Mouse (Mus musculus): ENCODE results near the gene Pla1a. TPM values are rescaled to one million over a fixed set of nuclear protein-coding genes. Genes with fewer than 3 reads are reported as not detected.

Pla1a gene
- polyA plus RNA-seq, 1 experiment from 2014 or later: 49.8 TPM

DNA sequence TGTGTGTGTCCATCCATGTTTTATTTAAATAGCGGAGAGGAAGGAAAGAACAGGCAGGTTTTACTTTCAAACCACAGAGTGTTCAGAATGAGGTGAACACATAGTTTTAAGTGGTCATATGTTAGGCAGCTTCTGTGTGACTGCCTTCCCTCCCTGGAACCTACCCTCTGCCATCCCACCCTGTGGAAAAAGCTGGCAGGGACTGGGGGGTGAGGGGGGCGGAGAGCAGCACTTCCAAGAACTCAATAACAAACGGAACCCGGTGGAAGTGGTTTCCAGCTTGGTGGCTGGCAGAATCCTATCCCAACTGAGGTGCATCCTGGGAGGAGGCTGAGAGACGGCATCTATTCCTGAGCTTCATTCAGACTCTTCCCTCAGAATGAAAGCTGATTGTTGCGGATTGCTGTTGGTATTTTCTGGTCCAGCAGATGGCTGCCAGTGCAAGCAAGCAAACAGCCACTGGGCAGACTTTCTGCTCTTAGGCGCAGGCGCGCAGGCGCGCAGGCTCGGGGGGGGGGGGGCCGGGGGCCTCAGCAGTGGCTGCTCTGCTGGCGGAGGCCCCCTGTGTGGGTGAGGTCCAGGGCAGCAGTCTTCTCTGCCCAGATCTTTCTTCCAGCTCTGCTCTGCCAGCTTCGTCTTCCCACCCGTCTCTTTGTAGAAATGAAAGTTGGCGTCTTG lies 56.6 kb downstream of the Pla1a start:
- DNase-seq (peak; percentile 59), ATAC-seq (no peak)
- Histone ChIP-seq H3K9ac (replicated peaks) (peak overlapping the region; percentile 57), H3K4me1 (ENCODE audit: insufficient read depth) (peaks cover 30% of the 10 kb centered on the region), H3K27me3 (ENCODE audit: insufficient read depth, low read length) (no peaks in the 10 kb centered on the region), H3K27ac (ENCODE audit: low read depth) (peak overlapping the region; percentile 60; the same call in 1 of the 2 replicates), H3K4me3 (ENCODE audit: low read depth, low read length) (peak overlapping the region; percentile 56), H3K36me3 (replicated peaks; ENCODE audit: insufficient read depth, low read length) (peaks cover 5% of the 10 kb centered on the region; the same call in 1 of the 2 replicates), H3K4me2 (ENCODE audit: low read depth, low read length) (peak overlapping the region; percentile 76), H3K9me3 (ENCODE audit: low read length) (no peaks in the 10 kb centered on the region)
- TF ChIP-seq EP300 (IDR thresholded peaks at IDR 0.05; ENCODE audit: low read depth) (no peak), CTCF (IDR thresholded peaks at IDR 0.05; ENCODE audit: low read depth) (peak; percentile 61)
- WGBS (ENCODE audit: insufficient replicate concordance): 41% methylated on average over 14 of the region's 17 CpGs

DNA sequence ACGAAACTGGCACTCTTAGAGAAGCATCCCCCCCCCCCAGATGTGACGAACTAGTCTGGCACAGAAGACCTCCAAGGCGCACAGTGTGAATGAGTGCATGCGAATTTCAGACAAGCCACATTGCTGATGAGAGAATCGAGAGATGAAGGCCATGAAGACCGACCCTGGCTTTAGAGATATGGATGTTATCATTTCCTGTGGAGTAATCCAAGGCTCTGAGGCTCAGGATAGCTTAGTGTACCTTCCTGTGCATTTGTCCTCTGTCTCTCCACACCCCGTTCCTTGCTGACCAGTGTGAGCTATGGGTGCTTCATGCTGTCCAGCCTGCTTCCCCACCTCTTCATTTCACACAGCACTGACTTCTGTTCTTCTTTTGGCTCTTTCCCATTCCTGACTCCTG lies 57.8 kb downstream of the Pla1a start:
- H3K9ac ChIP-seq (replicated peaks): peak overlapping the region; percentile 48
- no peaks in the 10 kb centered on the region for H3K27me3 ChIP-seq (ENCODE audit: insufficient read depth, low read length)
- 41% methylated on average over 7 of the region's 7 CpGs for WGBS (ENCODE audit: insufficient replicate concordance)
- ATAC-seq: no peak
- no peak overlapping the region for H3K27ac ChIP-seq (ENCODE audit: low read depth)
- H3K4me2 ChIP-seq (ENCODE audit: low read depth, low read length): peak overlapping the region; percentile 76
- peak overlapping the region; percentile 56 for H3K4me3 ChIP-seq (ENCODE audit: low read depth, low read length)
- peaks cover 5% of the 10 kb centered on the region; the same call in 1 of the 2 replicates for H3K36me3 ChIP-seq (replicated peaks; ENCODE audit: insufficient read depth, low read length)
- no peak for DNase-seq
- peaks cover 39% of the 10 kb centered on the region for H3K4me1 ChIP-seq (ENCODE audit: insufficient read depth)
- TF ChIP-seq CTCF (IDR thresholded peaks at IDR 0.05; ENCODE audit: low read depth) (no peak), EP300 (IDR thresholded peaks at IDR 0.05; ENCODE audit: low read depth) (no peak)
- H3K9me3 ChIP-seq (ENCODE audit: low read length): no peaks in the 10 kb centered on the region

DNA sequence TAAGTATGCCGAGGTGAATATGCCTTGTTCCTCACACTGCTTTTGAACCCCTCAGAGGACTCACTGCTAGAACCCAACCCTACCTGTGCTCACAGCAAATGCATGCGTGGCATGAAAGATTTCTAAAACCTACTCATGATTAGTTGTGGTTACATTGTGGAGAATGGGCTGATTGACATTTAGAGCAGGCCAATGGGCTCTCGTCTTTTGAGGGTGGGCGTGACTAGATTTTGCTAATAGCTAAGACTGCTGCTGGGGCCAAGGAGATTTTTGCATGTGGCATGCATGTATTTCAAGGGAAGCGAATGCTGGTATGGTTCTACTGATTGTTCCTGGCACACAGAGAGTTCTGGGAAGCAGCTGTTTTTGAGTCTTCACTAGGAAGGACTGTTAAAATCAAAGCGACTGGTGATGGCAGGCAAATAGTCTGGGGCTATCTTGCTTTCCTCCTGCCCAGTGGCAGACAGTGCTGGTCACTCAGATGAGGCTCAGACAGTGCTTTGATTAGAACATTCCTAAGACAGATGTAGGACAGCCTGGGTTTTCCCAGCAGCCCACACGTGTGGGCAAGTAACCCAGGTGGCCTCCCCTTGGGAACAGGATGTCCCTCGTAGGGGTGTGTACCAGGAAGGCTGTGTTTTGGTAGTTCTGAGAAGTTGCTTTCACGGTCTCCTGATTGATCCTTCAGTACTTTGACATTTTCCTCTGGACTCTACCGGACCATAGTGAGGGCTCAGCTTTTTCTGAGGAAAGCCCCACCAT lies 58.4 kb downstream of the Pla1a start:
- TF ChIP-seq EP300 (IDR thresholded peaks at IDR 0.05; ENCODE audit: low read depth): no peak
- TF ChIP-seq CTCF (IDR thresholded peaks at IDR 0.05; ENCODE audit: low read depth): no peak
- Histone ChIP-seq H3K4me2 (ENCODE audit: low read depth, low read length) (peak overlapping the region; percentile 76), H3K27ac (ENCODE audit: low read depth) (peak overlapping the region; percentile 11; the same call in 1 of the 2 replicates), H3K36me3 (replicated peaks; ENCODE audit: insufficient read depth, low read length) (peaks cover 5% of the 10 kb centered on the region; the same call in 1 of the 2 replicates), H3K9me3 (ENCODE audit: low read length) (no peaks in the 10 kb centered on the region), H3K27me3 (ENCODE audit: insufficient read depth, low read length) (no peaks in the 10 kb centered on the region), H3K9ac (replicated peaks) (peak overlapping the region; percentile 48), H3K4me3 (ENCODE audit: low read depth, low read length) (peak overlapping the region; percentile 56), H3K4me1 (ENCODE audit: insufficient read depth) (peaks cover 38% of the 10 kb centered on the region)
- 65% methylated on average over 10 of the region's 10 CpGs for WGBS (ENCODE audit: insufficient replicate concordance)
- DNase-seq (peak; percentile 61), ATAC-seq (no peak)

- WGBS (ENCODE audit: insufficient replicate concordance): 80% methylated on average over 16 of the region's 16 CpGs
- no peaks in the 10 kb centered on the region for H3K27me3 ChIP-seq (ENCODE audit: insufficient read depth, low read length)
- H3K27ac ChIP-seq (ENCODE audit: low read depth): peak overlapping the region; percentile 66
- H3K4me2 ChIP-seq (ENCODE audit: low read depth, low read length): peak overlapping the region; percentile 76
- peak overlapping the region; percentile 48 for H3K9ac ChIP-seq (replicated peaks)
- ATAC-seq (no peak), DNase-seq (no peak)
- peaks cover 5% of the 10 kb centered on the region; the same call in 1 of the 2 replicates for H3K36me3 ChIP-seq (replicated peaks; ENCODE audit: insufficient read depth, low read length)
- peak overlapping the region; percentile 56 for H3K4me3 ChIP-seq (ENCODE audit: low read depth, low read length)
- H3K9me3 ChIP-seq (ENCODE audit: low read length): no peaks in the 10 kb centered on the region
- H3K4me1 ChIP-seq (ENCODE audit: insufficient read depth): peaks cover 38% of the 10 kb centered on the region
- no peak for TF ChIP-seq CTCF (IDR thresholded peaks at IDR 0.05; ENCODE audit: low read depth)
- TF ChIP-seq EP300 (IDR thresholded peaks at IDR 0.05; ENCODE audit: low read depth): no peak
Measured at GRCm38 (mm10) chr16:38373941-38374340, 59.0 kb downstream of the Pla1a start.

- Histone ChIP-seq H3K4me2 (ENCODE audit: low read depth, low read length) (peak overlapping the region; percentile 76), H3K4me1 (ENCODE audit: insufficient read depth) (peaks cover 38% of the 10 kb centered on the region), H3K27ac (ENCODE audit: low read depth) (peak overlapping the region; percentile 66), H3K27me3 (ENCODE audit: insufficient read depth, low read length) (no peaks in the 10 kb centered on the region), H3K4me3 (ENCODE audit: low read depth, low read length) (peak overlapping the region; percentile 56), H3K36me3 (replicated peaks; ENCODE audit: insufficient read depth, low read length) (peaks cover 2% of the 10 kb centered on the region; the same call in 1 of the 2 replicates), H3K9ac (replicated peaks) (no peak overlapping the region), H3K9me3 (ENCODE audit: low read length) (no peaks in the 10 kb centered on the region)
- TF ChIP-seq EP300 (IDR thresholded peaks at IDR 0.05; ENCODE audit: low read depth) (no peak), CTCF (IDR thresholded peaks at IDR 0.05; ENCODE audit: low read depth) (no peak)
- peak; percentile 49 for DNase-seq
- WGBS (ENCODE audit: insufficient replicate concordance): 70% methylated on average over 10 of the region's 10 CpGs
- peak; percentile 70 for ATAC-seq
Measured at GRCm38 (mm10) chr16:38373439-38373838, 59.5 kb downstream of the Pla1a start.

GRCm38 (mm10) chr16:38372876-38373275 lies 60.1 kb downstream of the Pla1a start:
- no peak for ATAC-seq
- H3K27me3 ChIP-seq (ENCODE audit: insufficient read depth, low read length): no peaks in the 10 kb centered on the region
- DNase-seq: no peak
- peaks cover 2% of the 10 kb centered on the region; the same call in 1 of the 2 replicates for H3K36me3 ChIP-seq (replicated peaks; ENCODE audit: insufficient read depth, low read length)
- WGBS (ENCODE audit: insufficient replicate concordance): 77% methylated on average over 4 of the region's 4 CpGs
- H3K9me3 ChIP-seq (ENCODE audit: low read length): no peaks in the 10 kb centered on the region
- H3K4me2 ChIP-seq (ENCODE audit: low read depth, low read length): peak overlapping the region; percentile 76
- TF ChIP-seq CTCF (IDR thresholded peaks at IDR 0.05; ENCODE audit: low read depth): no peak
- TF ChIP-seq EP300 (IDR thresholded peaks at IDR 0.05; ENCODE audit: low read depth): no peak
- peaks cover 38% of the 10 kb centered on the region for H3K4me1 ChIP-seq (ENCODE audit: insufficient read depth)
- H3K9ac ChIP-seq (replicated peaks): peak overlapping the region; percentile 68
- H3K4me3 ChIP-seq (ENCODE audit: low read depth, low read length): peak overlapping the region; percentile 56
- H3K27ac ChIP-seq (ENCODE audit: low read depth): peak overlapping the region; percentile 89; the same call in 1 of the 2 replicates

All from liver, postnatal 0 days (tissue).